Mouse (Mus musculus) activated CD4-positive, CD25-positive, alpha-beta regulatory T cell, adult 9 weeks (primary cell): Measurements from ENCODE around the gene Pde8a. TPM values are rescaled to one million over a fixed set of nuclear protein-coding genes. Genes with fewer than 3 reads are reported as not detected.

Experiments
- polyA plus RNA-seq: library from polyadenylated mRNA; unstranded; fragments of 100-300 nt; shearing (Covaris generic); gene quantifications from one replicate; pipeline ENCODE4 v1.2.1, GENCODE M21; 2017

The Pde8a gene
- polyA plus RNA-seq, result 1.1 TPM

DNA sequence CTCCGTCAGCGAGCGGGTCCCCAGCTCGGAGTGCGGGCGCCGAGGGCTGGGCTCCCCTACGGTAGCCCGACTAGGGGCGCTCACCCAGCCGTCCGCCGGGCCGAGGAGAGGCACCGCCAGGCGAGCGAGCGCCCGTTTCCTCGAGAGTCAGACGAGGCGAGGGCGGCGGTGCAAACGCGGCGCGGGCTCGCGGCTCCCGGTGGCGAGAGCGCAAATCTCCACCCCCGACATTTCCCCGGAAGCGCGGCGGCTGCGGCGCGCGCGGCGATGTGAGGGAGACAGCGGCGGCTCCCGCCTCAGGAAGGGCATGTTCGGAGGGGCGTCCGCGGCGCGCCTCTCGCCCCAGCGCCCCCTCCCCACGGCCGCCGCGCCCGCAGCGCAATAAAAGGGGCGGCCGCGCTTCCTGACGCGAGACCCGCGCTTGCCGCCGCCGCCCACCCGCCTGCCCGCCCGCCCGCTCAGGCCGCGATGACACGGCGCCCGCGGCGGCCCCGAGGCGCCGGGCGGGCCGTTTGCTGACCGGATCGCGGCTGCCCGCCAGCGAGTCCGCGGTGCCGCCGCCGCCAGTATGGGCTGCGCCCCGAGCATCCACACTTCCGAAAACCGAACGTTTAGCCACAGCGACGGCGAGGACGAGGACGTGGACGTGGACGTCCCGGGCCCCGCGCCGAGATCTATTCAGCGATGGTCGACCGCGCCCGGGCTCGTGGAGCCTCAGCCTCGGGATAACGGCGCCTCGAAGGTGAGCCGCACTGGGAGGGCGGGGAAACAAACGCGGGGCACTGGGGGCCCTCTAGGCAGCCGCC lies at the start of gene Pde8a:
Gene Pde8a, plus strand, starts transcription at position 250 of the 806 bp plus-strand sequence.

DNA sequence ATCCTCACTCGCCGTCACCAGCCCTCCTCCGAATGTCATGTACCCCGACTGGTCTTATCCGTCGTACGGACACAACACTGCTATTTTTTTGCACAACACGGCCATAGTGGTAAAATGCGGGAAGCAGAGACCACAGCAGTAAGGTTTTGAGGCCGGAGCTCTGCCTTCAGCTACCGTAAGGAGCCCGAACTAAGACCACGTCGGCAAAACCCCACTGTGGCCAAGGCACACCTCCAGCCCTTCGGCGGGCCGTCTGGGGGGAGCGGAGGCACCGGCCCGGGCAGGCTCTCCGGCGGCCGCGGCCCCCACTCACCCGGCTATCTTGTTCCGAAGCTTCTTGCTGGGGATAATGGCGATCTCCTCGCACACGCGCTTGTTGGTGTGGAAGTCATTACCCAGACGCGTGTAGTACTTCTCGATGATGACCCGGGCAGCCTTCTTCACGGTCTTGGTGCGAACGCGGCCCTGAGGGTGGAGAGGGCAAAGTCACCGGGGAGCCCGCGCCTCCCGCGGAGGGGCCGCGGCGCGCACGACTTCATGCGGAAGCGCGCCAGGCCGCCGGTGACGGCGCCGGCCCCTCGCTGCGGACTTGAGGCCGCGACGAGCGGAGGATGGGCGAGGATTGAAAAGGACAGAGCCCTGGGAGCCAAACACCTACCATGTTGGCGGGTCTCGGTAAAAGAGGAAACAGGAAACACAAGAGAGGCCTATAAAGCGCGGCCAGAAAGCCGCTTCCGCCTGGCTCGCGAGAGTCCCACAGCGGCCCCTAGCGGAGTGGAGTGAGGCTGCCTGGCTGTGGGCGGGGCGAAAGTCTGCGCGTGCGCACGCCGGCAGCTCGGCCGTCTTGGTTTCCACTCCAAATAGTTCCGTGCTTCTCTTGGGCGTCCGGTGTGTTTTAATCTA lies 131.4 kb downstream of the Pde8a start, which contains the start of gene Rps17:
Gene Rps17, minus strand, starts transcription at position 711 of the 903 bp plus-strand sequence.

Other genes with a start within 250 kb of the Pde8a start
- gene Zfp592, start 219.9 kb upstream of the Pde8a start, polyA plus RNA-seq, result 18.7 TPM
- not detected for gene Alpk3, start 156.0 kb upstream of the Pde8a start, polyA plus RNA-seq
- gene Slc28a1, start 98.8 kb upstream of the Pde8a start, polyA plus RNA-seq, result not detected
- gene Rps17, start 131.7 kb downstream of the Pde8a start, polyA plus RNA-seq, result 880 TPM
- 0.18 TPM for gene Cpeb1, start 241.9 kb downstream of the Pde8a start, polyA plus RNA-seq